Mouse (Mus musculus) ES-E14 (cell line): ENCODE data around the gene Magi1. TPM values are rescaled to one million over a fixed set of nuclear protein-coding genes. Genes with fewer than 3 reads are reported as not detected.

Source experiments
- DNase-seq: peaks from one replicate; pipeline ENCODE4 v3.0.0-alpha.2; 2013; ENCODE audit warnings: low read depth, low spot score
- H3K27ac ChIP-seq: 2 replicates; pipeline ENCODE4 v1.5.1; 2012; ENCODE audit warnings: low read depth, mild to moderate bottlenecking, low read length, moderate library complexity, mixed read lengths; ENCODE audit not compliant: poor library complexity, insufficient read depth, severe bottlenecking
- H3K36me3 ChIP-seq: 2 replicates; pipeline ENCODE4 v1.6.1; 2012; ENCODE audit warnings: mild to moderate bottlenecking, low read length, moderate library complexity, mixed read lengths; ENCODE audit not compliant: control insufficient read depth, poor library complexity, insufficient read depth, severe bottlenecking
- H3K4me1 ChIP-seq, 2 experiments: fragments of 150-350 bp in 1 of 2; sonication (generic) in 1 of 2; 2 replicates each; pipeline ENCODE4 v1.6.1; 2012; ENCODE audit warnings: low read length in 2 of 2, mild to moderate bottlenecking in 1 of 2, mixed read lengths in 1 of 2; ENCODE audit not compliant: control insufficient read depth in 2 of 2, insufficient read depth in 2 of 2, poor library complexity in 1 of 2
- H3K4me3 ChIP-seq, 2 experiments: fragments of 150-350 bp in 1 of 2; sonication (generic) in 1 of 2; 2 replicates each; pipeline ENCODE4 v1.5.1; 2012; ENCODE audit warnings: low read length in 2 of 2, low read depth in 1 of 2, mild to moderate bottlenecking in 1 of 2, mixed read lengths in 1 of 2; ENCODE audit not compliant: insufficient read depth in 1 of 2, poor library complexity in 1 of 2, severe bottlenecking in 1 of 2
- H3K9ac ChIP-seq: 2 replicates; pipeline ENCODE4 v1.6.1; 2012; ENCODE audit warnings: low read depth, mild to moderate bottlenecking, low read length, mixed read lengths; ENCODE audit not compliant: poor library complexity, insufficient read depth, severe bottlenecking
- H3K9me3 ChIP-seq: fragments of 150-350 bp; sonication (generic); 2 replicates; pipeline ENCODE4 v1.6.1; 2012; ENCODE audit warnings: low read depth, mild to moderate bottlenecking, low read length; ENCODE audit not compliant: control insufficient read depth, insufficient read depth
- CHD2 ChIP-seq: IDR thresholded peaks from 2 replicates; pipeline ENCODE4 v1.6.1; 2014; ENCODE audit warnings: mild to moderate bottlenecking, low read depth, low read length, inconsistent platforms
- HCFC1 ChIP-seq: IDR thresholded peaks from 2 replicates; pipeline ENCODE4 v1.6.1; 2012; ENCODE audit warnings: low read length, inconsistent platforms, borderline replicate concordance; ENCODE audit not compliant: insufficient read depth
- MAFK ChIP-seq: IDR thresholded peaks from 2 replicates; pipeline ENCODE4 v1.6.1; 2014; ENCODE audit warnings: mild to moderate bottlenecking, low read depth, low read length, inconsistent platforms; ENCODE audit not compliant: insufficient read depth
- ZC3H11A ChIP-seq: IDR thresholded peaks from 2 replicates; pipeline ENCODE4 v1.6.1; 2012; ENCODE audit warnings: low read depth, mild to moderate bottlenecking, inconsistent platforms, low read length, borderline replicate concordance
- ZNF384 ChIP-seq: IDR thresholded peaks from 2 replicates; pipeline ENCODE4 v1.6.1; 2012; ENCODE audit warnings: low read depth, low read length, inconsistent platforms
- in situ Hi-C, 2 experiments: fragments of 600-800 bp; cut with MboI; formaldehyde crosslinking; loops; one replicate each; pipeline ENCODE4 v1.15.1; 2025; ENCODE audit warnings: low sequenced_read_pairs in 2 of 2, inconsistent platforms in 1 of 2; ENCODE audit not compliant: unreplicated experiment in 2 of 2
- total RNA-seq: library from RNA; depleted of rRNA; stranded (reverse); fragments of 300-350 nt; gene quantifications from 2 replicates; pipeline ENCODE4 v1.2.3, GENCODE M21; 2012

Magi1 gene
- total RNA-seq, 1 experiment: 14.6 TPM

GRCm38 (mm10) chr6:94222253-94222652 lies 61.5 kb downstream of the Magi1 start:
- in situ Hi-C loops: no loop called here
- Histone ChIP-seq H3K4me3 (no peak overlapping the region), H3K36me3 (no peaks in the 10 kb centered on the region; the same call in 1 of the 2 replicates), H3K27ac (no peak overlapping the region), H3K9me3 (no peaks in the 10 kb centered on the region), H3K4me1 (peaks cover 1 to 10% of the 10 kb centered on the region in 2 experiments; a peak in 1 of 4 replicates), H3K9ac (no peak overlapping the region)
- no peak for DNase-seq
- no peak for TF ChIP-seq MAFK
- TF ChIP-seq CHD2: no peak
- TF ChIP-seq ZNF384: no peak
- TF ChIP-seq ZC3H11A: no peak
- TF ChIP-seq HCFC1: no peak

GRCm38 (mm10) chr6:94221750-94222149 lies 62.0 kb downstream of the Magi1 start:
- no peak overlapping the region for H3K4me3 ChIP-seq

DNA sequence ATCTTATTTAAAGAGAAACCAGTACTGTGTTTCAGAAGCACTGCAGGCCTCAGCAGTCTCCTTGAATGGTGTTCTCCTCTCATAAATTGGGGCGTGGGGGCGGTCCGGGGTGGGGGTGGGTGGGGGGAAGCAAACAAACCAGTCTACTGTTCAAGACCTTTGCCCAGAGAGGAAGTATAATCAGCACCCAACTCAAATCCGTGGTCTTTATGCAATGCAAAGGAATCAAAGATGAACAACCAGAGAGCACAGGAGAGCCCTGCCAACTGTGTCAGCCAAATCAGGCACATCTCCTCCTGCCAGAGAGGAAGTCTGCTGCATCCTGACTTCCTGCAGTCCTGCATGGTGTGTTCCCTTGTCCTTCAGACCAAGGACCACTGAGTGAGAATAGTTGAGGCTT lies 65.6 kb downstream of the Magi1 start:
- TF ChIP-seq MAFK (no peak), ZC3H11A (no peak), ZNF384 (no peak), HCFC1 (no peak), CHD2 (no peak)
- in situ Hi-C loops: no loop called here

More at GRCm38 (mm10) chr6:94221750-94222149, 62.0 kb downstream of the Magi1 start:
- Histone ChIP-seq H3K9ac (no peak overlapping the region), H3K36me3 (no peaks in the 10 kb centered on the region; the same call in 1 of the 2 replicates), H3K27ac (no peak overlapping the region), H3K4me1 (peaks cover 1 to 10% of the 10 kb centered on the region in 2 experiments; a peak in 1 of 4 replicates), H3K9me3 (no peaks in the 10 kb centered on the region)
- in situ Hi-C loops: no loop called here
- DNase-seq: no peak
- no peak for TF ChIP-seq MAFK

DNA sequence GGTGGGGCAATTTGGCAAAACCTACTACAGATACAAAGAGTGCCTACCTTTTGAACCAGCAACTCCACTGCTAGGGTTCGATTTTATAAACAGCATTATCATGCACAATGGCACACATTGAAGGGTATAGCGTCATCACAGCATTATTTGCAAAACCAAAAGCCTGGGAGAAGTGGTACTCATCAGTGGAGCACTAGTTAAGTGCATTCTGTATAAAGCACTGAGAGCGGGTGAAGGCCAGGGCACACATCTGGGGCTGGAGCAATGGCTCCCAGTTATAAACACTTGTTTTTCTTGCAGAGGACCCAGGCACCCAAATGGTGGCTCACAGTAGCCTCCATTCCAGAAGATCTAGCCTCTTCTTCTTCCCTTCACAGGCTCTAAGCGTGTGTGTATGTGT lies 67.9 kb downstream of the Magi1 start:
- no peak for DNase-seq
- no peak for TF ChIP-seq CHD2
- TF ChIP-seq ZC3H11A: no peak
- TF ChIP-seq ZNF384: no peak
- TF ChIP-seq HCFC1: no peak
- TF ChIP-seq MAFK: no peak
- Histone ChIP-seq H3K27ac (no peak overlapping the region), H3K4me3 (no peak overlapping the region), H3K36me3 (no peaks in the 10 kb centered on the region; the same call in 1 of the 2 replicates), H3K9me3 (no peaks in the 10 kb centered on the region), H3K9ac (no peak overlapping the region), H3K4me1 (peaks cover 0 to 4% of the 10 kb centered on the region in 2 experiments; a peak in 1 of 4 replicates)
- in situ Hi-C loops: no loop called here

More for the DNA sequence above, 65.6 kb downstream of the Magi1 start:
- Histone ChIP-seq H3K4me3 (no peak overlapping the region), H3K36me3 (no peaks in the 10 kb centered on the region; the same call in 1 of the 2 replicates), H3K27ac (no peak overlapping the region), H3K4me1 (peaks cover 0 to 4% of the 10 kb centered on the region in 2 experiments; a peak in 1 of 4 replicates), H3K9ac (no peak overlapping the region), H3K9me3 (no peaks in the 10 kb centered on the region)
- no peak for DNase-seq

DNA sequence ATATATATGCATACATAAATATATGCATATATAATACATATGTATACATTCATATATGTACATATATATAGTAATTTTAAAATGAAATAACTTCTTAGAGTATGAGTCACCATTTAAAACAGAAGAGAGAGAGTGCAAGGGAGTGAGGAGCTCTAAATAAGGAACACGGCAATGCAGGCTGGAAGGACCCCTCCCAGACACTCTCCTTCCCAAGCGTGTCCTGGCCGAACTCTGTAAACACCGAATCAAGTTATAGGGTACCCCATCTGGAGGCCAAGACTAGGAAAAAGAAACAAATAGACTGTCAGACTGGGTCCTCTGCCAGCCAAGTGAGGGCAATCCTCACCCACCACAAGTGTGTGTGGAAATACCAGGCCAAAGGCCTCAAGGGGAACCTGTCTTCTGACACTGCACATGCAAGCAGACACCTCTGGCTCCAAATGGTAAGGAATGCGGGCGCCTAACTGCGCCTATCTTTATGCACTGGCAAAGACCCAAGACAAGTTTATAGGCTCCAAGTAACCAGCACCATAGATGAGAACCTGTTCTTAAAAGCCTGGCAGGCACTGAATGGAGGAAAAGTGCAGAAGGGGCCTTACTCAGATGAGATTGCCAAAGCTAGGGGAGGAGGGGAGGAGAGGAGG lies 68.7 kb downstream of the Magi1 start:
- H3K4me1 ChIP-seq: no peaks in the 10 kb centered on the region
- H3K9ac ChIP-seq: no peak overlapping the region
- no peaks in the 10 kb centered on the region; the same call in 1 of the 2 replicates for H3K36me3 ChIP-seq
- in situ Hi-C loops: no loop called here
- H3K9me3 ChIP-seq: no peaks in the 10 kb centered on the region
- no peak overlapping the region for H3K4me3 ChIP-seq
- no peak overlapping the region for H3K27ac ChIP-seq
- TF ChIP-seq HCFC1 (no peak), ZC3H11A (no peak), ZNF384 (no peak), CHD2 (no peak)
- no peak for DNase-seq
